Mouse (Mus musculus) activated CD4-positive, CD25-positive, alpha-beta regulatory T cell (primary cell): ENCODE measurements around the gene Impdh2. TPM values are rescaled to one million over a fixed set of nuclear protein-coding genes. Genes with fewer than 3 reads are reported as not detected.

Experiments used
- polyA plus RNA-seq, 2 experiments: library from polyadenylated mRNA; unstranded; fragments of 100-300 nt; shearing (Covaris generic); gene quantifications; one replicate each; pipeline ENCODE4 v1.2.1; 2017

The Impdh2 gene
- polyA plus RNA-seq: 100 to 1,000 TPM in 1 of 2 experiments, 10 to 100 TPM in 1; 75.1 to 125 TPM

DNA sequence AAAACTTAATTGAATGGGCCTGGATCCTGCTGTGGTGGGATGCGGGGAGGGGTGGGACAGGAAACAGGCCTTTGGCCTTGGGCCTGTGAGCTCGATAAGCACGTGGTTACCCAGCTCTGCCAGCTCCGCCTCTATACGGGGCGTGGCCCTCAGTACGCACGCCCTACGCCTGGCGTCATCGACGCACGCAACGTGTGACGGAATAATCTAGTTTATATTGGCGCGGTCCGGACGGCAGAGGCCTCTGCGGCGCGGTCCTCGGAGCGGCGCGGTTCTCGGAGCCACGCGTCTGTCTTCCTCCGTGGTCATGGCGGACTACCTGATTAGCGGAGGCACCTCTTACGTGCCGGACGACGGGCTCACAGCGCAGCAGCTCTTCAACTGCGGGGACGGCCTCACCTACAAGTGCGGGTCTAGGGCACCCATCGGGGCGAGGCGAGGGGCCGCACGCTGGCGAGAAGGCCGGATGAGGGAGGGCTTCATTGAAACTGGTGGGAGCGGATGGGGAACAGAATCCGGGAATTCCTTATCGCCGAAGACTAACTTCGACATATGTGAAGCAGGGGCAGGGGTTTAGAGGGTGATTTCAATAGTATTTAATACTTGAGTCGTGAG is at the start of gene Impdh2:
Impdh2 (plus strand) TSS at position 60 of the 615 bp plus-strand sequence.

GRCm38 (mm10) chr9:108516380-108517251 is 43.5 kb upstream of the Impdh2 start, which contains the start of gene Qrich1:
Gene Qrich1, plus strand, starts transcription at chr9:108516806.

DNA sequence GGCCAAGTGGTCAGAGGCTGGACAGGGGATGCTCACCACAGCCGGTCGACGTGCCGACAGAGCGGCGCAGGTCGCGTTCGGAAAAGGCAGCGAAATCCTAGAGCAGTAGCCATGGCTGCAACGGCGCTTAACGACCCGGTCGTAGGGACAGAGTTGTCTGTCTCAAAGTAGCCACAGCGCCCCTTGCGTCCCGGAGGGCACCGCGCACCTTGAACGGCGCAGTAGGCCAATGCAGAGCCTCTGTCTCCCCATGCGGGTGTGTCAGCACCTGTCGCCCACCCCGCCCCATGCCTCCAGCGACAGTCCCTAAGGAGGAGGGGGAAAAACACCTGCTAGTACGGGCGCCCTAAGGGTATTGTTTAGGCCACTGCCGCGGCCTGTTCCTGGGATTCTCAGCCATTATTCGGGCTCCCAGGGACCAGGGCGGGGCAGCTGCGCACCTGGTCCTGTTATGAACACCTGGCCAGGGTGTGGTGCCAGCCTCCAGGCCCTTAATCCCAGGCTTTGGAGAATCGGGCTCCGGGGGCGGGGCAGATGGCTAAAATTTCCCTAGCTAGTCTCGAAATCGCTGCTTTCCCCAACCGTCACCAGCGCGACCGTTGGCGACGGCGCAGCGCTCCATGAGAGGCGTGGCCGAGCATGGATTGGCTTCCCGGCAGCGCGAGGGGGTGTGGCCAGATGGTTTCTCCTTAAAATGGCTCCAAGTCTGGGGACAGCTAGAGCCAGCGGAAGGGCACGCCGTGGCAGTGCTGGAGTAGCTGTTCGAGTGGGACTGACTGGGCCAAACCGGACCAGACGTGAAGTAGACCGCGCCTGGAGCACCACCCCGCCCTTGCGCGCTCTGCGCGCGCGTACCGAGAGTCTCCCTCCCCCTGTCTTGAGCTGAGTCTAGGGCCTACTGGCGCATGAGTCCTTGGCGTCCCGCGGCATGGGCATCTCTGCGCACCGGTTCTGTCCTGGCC is 7.0 kb downstream of the Impdh2 start, which contains the start of gene Ndufaf3:
Ndufaf3 (minus strand) TSS at position 620 of the 962 bp plus-strand sequence.

DNA sequence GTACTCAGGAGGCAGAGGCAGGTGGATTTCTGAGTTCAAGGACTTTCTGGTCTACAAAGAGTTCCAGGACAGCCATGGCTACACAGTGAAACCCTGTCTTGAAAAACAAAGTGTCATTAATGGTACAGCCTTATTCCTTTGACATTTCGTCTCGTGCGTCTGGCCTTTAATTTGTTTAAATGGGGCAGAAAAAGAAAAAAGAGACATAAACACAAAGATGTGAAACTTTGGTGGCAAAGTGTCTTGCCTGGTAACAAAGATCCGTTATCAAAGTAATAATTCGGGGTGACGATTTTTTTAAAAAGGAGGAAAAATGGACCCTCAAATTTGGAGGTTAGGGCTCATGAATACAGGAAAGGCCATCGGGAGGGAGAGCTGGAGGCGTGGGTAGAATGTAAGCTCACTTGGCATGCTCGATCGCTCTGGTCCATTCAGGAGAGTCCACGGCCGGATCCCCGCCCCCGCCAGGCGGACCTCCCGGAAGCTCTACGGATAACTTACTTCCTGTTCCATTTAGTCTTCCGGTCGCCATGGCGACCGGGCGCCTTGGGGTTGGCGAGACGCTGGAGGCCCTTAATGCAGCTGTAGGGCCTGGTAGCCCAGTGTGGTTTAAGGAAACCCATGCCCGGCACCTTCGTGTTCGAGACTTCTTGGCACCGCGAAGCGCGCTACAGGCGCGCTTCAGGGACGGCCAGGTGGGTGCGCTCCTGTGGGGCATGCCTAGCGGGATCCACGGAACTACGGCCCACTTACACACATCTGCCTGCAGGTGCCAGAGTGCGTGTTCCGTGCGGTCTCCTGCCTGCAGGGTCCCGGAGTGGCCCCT is 9.5 kb downstream of the Impdh2 start, which contains the start of gene Dalrd3:
Dalrd3 (plus strand) TSS at position 506 of the 826 bp plus-strand sequence.

DNA sequence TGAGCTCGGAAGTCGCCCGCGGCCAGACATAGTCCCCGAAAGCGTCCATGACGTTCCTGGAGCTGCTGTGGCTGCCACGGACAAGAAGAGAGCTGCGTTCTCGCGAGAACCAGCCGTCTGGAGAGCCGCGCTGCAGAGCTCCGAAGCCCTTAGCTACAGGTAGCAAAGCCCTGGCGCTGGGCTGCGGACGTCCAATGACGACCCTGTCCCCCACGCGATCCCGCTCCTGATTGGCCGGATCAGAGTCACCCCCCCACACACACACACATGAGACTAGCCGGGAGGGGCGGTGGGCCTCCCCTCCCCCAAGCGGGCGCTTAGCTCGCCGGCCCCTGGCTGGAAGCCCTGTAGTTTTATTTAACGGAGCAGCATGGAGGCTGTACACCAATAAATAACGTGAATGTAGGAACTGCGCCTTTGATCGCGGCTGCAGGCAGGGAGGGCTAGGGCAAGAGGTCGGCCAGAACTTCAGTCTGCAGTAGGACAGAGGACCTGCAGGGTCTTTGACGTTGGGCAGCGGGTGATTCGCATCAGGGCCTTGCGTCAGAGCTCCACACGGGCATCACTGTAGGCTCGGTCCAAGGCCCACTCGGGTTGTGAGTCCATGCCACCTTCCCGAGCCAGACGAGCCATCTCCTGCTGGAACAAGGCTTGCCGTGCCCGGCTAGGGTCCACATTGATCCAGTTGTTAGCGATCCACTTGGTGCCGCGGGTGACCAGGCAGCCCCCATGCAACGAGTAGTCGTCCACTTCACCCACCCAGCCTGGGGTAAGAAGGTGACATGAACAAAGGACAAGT is 18.7 kb downstream of the Impdh2 start, which contains the start of gene Wdr6:
Wdr6 (minus strand) TSS at position 195 of the 799 bp plus-strand sequence.

DNA sequence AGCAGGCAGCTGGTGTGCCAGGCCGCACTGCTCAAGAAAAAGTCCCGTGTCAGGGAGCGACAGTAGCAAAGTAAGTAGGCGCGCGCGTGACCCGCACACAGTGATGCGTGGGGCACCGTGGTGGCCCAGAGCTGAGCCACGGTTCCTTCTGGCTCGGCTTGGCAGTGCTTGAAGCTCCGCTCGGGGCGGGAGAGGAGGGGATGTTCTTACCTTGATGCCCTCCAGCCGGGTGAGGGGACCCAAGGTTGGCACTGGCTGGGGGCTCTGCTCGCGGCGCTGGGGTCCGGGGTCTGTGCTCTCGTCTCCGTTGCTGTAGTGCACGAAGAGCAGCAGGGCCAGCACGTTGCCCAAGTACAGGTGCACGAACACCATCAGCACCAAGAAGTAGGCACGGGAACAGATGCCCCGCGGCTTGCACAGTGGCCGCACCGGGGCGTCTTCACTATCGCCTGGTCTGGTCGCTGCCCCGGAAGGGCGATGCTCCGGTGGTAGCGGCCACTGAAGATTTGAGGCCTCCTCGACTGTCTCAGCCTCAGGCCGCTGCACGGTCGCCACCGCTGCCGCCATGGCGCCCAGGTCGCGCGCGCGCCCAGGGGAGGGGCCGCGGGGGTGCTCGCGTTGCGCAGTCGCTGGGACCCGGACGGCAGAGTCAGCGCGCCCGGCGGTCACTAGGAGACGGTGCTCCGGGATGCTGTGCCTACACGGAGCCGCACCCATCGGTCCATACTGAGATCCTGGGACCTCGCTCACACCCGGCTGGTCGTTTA is 37.1 kb downstream of the Impdh2 start, which contains the start of gene P4htm:
P4htm (minus strand) TSS at position 670 of the 767 bp plus-strand sequence.

Other genes with a start within 250 kb of the Impdh2 start
- 100 to 1,000 TPM; 592 to 659 TPM for gene Gpx1, start 221.4 kb upstream of the Impdh2 start, polyA plus RNA-seq
- 100 to 1,000 TPM; 119 to 134 TPM for gene Usp4, start 212.4 kb upstream of the Impdh2 start, polyA plus RNA-seq
- gene 1700102P08Rik, start 167.5 kb upstream of the Impdh2 start, polyA plus RNA-seq: under 1 TPM; 0.59 to 0.82 TPM
- under 1 TPM in 1 of 2 experiments, not detected in 1; 0.14 TPM for gene Ccdc36, start 131.8 kb upstream of the Impdh2 start, polyA plus RNA-seq
- gene BC048562, start 123.8 kb upstream of the Impdh2 start, polyA plus RNA-seq: not detected
- gene Ccdc71, start 99.8 kb upstream of the Impdh2 start, polyA plus RNA-seq: 10 to 100 TPM; 35.6 to 46.5 TPM
- 1 to 10 TPM; 6.5 to 9.8 TPM for gene Klhdc8b, start 98.7 kb upstream of the Impdh2 start, polyA plus RNA-seq
- under 1 TPM; 0.12 to 0.41 TPM for gene Lamb2, start 80.5 kb upstream of the Impdh2 start, polyA plus RNA-seq
- gene Usp19, start 69.7 kb upstream of the Impdh2 start, polyA plus RNA-seq: 100 to 1,000 TPM in 1 of 2 experiments, 10 to 100 TPM in 1; 63.7 to 115 TPM
- gene Qars, start 52.6 kb upstream of the Impdh2 start, polyA plus RNA-seq: 100 to 1,000 TPM; 105 to 107 TPM
- gene Qrich1, start 43.5 kb upstream of the Impdh2 start, polyA plus RNA-seq: 100 to 1,000 TPM; 142 TPM
- 10 to 100 TPM; 56.3 to 86.8 TPM for gene Ndufaf3, start 7.1 kb downstream of the Impdh2 start, polyA plus RNA-seq
- 10 to 100 TPM; 71.9 to 82.4 TPM for gene Dalrd3, start 9.6 kb downstream of the Impdh2 start, polyA plus RNA-seq
- 10 to 100 TPM; 38.1 to 65.1 TPM for gene Wdr6, start 18.5 kb downstream of the Impdh2 start, polyA plus RNA-seq
- 10 to 100 TPM in 1 of 2 experiments, 1 to 10 TPM in 1; 8.7 to 11.6 TPM for gene P4htm, start 37.4 kb downstream of the Impdh2 start, polyA plus RNA-seq
- 10 to 100 TPM; 70.9 to 80.2 TPM for gene Arih2, start 89.1 kb downstream of the Impdh2 start, polyA plus RNA-seq
- 10 to 100 TPM; 76.3 to 95.7 TPM for gene Slc25a20, start 101.8 kb downstream of the Impdh2 start, polyA plus RNA-seq
- 10 to 100 TPM in 1 of 2 experiments, 1 to 10 TPM in 1; 9.3 to 17.8 TPM for gene Prkar2a, start 129.0 kb downstream of the Impdh2 start, polyA plus RNA-seq
- 10 to 100 TPM; 11.2 to 15.5 TPM for gene Ip6k2, start 223.5 kb downstream of the Impdh2 start, polyA plus RNA-seq
- 10 to 100 TPM in 1 of 2 experiments, 1 to 10 TPM in 1; 9.8 to 10.3 TPM for gene Nckipsd, start 248.1 kb downstream of the Impdh2 start, polyA plus RNA-seq